Mouse (Mus musculus): Measurements from ENCODE around the gene Eif2ak4.

- TF ChIP-seq CTCF (IDR thresholded peaks at IDR 0.05; ENCODE audit: low read depth) (no peak), EP300 (IDR thresholded peaks at IDR 0.05; ENCODE audit: low read depth) (no peak)
Measured at GRCm38 (mm10) chr2:118372561-118372900, 15.9 kb upstream of the Eif2ak4 start.

Data from liver, embryonic 14.5 days (tissue).